Mouse (Mus musculus): ENCODE measurements around the gene Opalin. TPM values are rescaled to one million over a fixed set of nuclear protein-coding genes. Genes with fewer than 3 reads are reported as not detected.

Opalin gene
- polyA plus RNA-seq, 1 experiment: not detected

DNA sequence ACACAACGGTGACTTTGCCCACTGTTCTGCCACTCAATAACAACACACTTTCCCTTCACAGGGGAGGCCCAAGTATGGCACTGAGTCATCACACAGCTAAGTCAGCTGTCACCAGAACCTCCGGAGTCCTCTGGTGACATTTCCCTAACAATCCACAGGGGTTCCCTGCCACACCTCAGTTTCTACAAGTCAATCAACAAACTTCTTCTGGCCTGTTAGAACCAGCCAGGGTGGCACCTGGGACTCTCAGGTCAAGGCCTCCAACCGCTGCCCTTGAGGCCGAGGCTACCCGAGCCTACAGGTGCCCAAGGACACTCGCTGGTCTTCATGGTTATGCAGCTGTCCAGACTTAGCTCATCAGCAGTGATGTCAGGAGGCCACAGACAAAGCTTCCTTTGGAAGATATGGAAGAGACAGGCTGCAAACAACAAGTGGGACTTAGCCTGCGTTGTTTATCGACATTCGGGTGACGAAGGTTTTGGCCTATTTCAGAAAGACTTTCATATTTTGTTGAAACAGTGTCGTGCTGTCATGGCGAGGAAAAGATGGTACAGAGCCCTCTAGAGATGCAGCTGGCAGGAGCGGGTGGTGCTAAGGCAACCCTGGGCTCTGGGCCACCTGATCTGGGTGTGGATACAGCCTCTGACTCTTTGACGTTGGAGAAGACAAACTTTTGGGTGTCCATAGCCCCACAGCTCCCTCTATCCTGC is 3.0 kb downstream of the Opalin start:
- DNase-seq (ENCODE audit: low read depth): no peak

DNA sequence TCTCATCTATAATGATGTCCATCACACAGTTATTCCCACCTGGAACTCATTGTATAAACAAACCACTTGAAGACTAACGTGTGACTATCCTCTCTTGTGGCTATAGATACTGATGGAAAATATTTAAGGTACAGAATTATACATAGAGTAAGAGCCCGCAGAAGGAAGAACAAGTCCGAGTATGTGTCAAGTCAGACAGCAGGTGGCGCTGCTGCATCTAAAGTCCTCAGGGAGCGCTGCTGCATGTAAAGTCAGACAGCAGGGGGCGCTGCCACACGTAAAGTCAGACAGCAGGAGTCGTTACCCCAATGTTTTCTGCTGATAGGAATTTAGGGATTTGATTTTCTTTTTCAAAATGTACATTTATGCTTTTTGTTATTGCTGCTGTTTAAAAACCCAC is 5.4 kb downstream of the Opalin start:
- no peak for DNase-seq (ENCODE audit: low read depth)

DNA sequence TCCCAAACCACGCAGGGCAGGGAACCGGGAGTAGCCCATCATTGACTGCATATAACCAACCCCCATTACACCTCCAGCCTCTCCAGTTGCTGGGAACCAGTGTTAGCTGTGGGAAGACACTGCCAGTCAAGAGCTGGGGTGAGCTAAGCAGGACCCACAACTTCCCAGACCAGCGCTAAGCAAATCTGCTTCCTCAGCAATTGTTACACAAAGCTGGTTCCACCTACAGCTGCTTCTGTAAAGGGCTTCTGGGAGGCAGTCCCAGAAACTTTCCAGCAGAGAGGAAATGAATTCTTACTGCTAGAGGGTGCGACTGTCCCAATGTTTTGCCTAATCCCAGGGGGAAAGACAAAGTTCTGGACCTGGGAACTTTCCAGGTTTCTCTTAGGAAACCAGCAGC is 22.2 kb downstream of the Opalin start:
- no peak for DNase-seq (ENCODE audit: low read depth)

DNA sequence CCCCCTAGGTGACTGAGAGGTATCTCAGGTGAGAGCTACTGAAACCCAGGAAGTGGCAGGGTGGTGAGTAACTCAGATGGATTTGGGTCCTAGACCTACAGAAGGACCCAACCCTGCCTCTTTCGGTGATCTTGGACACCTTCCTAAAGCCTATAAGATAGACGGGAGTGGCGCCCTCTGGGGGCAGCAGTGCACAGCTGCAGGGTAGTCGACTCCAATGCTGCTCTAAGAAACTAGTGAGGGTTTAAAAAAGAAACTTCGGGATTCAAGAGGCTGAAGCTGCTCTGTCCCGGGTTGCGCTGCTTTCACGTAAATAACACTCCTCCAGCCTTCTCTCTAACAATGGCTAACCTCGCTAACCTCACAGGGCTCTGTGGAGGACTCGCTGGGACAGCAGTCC is 23.4 kb downstream of the Opalin start:
- no peak for DNase-seq (ENCODE audit: low read depth)

DNA sequence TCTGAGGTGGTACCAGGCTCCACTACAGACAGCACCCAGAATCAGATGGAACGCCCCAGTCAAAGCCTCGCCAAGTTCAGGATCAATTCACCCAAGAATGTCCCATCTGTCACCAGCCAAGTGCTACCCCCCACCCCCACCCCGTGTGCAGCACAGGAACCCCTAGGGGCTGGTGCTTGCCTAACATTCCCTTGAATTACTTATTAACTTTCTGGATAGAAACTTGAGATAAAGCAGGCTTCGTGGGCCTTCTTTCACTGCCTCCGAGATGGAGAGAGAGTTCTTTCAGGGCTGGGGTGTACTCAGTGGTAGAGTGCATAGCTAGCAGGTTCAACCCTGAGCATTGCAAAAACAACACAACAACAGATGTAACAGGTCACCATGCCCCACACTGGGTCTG is 24.7 kb downstream of the Opalin start:
- DNase-seq (ENCODE audit: low read depth): no peak

DNA sequence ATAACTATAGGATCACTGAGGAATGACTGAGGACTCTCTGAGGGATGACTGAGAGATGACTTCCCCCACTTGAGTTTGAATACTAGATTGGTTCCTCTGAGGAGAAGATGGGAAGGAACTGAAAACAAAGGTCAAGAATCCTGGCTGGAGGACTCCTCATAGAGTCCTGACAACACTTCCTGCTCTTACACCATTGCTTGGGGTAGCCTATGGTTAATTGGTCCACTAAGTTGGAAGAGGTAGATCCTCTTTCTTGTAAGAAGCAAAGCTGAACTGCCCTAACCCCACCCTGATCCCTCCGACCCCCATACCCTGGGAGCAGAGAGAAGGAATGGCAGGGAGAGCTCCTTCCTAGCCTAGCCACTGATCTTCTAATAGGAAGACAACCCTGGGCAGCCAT is 25.2 kb downstream of the Opalin start:
- DNase-seq (ENCODE audit: low read depth): no peak

DNA sequence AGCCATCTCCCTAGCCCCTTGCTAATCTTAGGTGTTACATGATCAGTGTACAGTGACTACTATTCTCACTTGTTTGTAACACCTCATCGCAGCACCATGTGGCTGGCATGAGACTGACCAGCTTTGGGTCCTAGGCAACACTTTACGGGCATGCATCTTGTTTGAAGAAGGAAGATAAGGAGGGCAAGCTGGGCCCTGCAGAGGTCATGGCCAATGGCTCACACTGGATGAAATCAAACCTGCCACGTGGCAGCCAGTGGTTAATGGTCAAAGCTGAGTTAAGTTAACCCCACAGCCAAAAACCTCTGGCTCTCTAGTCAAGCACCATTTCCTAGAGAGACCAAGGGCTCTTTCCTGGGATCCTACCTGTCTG is 28.7 kb downstream of the Opalin start:
- no peak for DNase-seq (ENCODE audit: low read depth)

DNA sequence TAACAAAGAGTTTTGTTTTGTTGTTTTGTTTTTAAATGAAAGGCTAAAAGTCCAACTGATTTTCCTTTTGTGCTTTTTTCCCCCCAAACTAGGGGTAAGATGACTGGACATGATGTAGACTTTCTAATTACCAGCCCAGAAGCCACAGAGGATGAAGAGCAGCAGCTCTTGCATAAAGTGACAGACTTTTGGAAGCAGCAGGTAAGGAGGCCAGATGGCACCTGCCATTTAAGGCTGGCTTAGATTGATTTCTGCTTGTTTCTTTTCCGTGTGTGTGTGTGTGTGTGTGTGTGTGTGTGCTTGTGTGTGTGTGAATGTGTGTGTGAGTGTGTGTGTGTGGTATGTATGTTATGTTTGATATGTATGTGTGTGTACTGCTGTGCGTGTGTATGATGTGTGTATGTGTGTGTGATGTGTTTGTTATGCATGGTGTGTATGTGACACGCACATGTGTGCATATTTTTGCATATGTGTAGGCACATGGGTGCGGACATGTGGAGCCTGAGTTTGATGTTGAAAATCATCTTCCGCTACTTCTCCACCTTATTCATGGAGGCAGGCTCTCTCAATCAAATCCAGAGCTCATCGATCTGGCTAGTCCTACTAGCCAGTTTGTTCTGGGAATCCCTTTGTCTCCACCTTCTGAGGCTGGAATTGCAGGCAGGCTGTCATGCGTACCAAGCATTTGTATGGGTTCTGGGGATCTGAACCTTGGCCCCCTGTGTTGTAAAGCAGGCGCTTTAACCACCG is 29.3 kb downstream of the Opalin start:
- DNase-seq (ENCODE audit: low read depth): no peak

DNA sequence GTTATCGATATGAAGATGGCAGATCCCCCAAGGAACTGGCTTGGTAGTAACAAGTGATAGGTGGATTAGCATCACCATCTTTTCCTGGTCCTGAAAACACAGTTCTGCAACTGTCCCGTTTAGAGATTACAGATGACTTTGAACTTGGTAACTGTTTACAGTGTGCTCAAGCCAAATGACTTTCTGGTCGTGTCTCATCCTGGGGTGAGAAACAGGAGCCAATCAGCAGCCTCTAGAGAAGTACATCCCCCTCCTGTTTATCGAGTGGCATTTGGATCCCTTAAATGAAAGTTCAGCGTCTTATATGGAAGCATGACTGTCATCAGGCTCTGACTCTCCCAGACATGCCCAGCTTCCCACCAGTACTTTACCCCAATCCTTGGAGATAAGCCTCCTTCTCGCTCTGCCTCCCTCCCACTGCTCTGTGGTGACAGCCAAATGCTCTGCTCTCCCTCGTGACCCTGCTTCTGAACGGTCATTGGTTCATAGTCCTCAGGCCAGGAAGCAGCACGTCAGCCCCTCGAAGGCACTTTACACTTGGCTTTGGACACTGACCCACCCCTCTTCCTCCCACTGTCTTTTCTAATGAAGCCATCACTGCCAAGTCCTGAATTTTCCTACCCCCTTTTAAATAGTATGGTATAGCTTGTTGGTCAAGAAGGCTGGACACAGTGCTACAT is 31.7 kb downstream of the Opalin start:
- no peak for DNase-seq (ENCODE audit: low read depth)

DNA sequence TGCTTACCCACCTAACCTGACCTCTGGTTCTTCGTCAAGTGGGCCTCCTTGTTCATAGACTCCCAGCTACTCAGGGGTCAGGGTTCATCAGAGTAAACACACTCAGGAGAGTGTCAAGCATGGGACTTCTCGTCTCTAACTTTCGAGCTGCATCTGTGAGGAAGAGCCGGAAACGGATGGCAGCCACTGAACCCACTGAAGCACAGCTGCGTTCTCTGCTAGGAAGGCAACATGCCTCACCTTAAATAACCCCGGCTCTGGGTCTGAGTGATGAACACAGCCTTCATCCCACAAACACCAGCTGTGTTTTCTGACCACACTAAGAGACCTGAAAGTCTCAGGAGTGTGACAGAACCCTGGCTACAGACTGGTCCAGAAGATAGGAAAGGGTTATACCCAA is 37.8 kb downstream of the Opalin start:
- DNase-seq (ENCODE audit: low read depth): no peak

DNA sequence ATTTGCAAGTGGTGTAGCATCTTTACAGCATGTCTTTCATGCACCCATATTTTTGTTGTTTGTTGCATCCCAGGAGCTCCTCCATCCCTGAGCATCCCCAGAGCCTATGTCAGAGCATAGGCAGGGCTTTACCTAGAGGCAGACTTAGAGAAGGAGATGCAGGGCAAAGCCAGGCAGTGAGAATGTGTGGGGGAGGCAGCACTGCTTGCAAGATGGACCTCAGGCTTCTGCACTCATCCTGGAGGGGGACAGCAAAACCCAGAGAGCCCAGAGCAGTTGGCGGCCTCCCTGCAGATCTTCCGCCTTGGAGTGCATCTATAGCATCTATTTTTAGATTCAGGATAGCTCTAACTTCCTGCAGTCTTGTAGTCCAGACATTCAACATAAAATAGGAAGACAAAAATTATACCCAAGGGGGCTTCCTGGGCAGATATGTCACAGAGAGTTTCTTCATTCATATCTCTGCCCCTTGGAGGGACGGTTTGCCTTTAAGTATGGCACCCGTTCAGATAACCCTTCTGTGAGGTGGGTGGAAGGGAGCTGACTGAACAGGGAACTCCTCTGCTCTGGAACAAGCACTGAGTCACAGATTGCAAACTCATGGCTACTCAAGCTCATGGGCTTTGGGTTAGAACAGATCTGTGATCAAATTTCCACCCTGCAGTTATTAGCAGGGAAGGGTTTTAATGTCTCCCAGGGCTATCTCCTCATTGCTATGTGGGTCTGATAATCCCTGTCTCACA is 40.9 kb downstream of the Opalin start:
- DNase-seq (ENCODE audit: low read depth): no peak

DNA sequence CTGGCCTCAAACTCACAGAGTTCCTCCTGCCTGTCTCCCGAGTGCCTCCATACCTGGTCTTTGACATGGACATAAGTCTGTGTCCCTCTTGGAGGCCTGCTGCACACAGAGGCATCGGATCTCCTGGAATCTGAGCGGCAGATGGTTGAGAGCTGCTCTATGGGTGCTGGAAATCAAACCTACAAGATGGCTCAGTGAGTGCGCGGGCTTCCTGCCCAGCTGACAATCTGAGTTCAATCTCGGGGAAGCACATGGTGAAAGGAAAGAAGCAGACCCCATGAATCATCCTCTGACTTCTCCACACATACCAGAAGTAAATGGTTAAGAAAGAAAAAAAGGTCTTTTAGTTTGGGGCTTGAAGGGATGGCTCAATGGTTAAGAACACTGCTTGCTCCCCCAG is 45.0 kb downstream of the Opalin start:
- DNase-seq (ENCODE audit: low read depth): no peak

DNA sequence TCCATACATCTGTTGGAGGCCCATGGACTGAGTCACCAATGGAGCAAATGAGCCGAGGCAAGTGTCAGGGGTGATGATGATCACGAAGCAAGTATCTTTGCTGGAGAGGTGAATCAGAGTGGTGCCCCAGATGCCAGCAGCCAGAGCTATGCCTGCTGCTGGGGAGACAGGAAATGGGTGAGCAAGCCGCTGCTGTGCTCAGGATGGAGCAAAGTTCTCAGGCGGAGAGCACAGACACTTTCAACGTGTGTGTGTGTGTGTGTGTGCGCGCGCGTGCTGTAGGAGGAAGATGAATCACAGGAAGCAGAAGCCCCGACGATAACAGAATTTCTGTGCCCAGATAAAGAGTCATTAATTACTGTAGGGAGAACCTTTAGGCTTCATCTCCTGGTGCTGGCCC is 45.9 kb downstream of the Opalin start:
- no peak for DNase-seq (ENCODE audit: low read depth)

DNA sequence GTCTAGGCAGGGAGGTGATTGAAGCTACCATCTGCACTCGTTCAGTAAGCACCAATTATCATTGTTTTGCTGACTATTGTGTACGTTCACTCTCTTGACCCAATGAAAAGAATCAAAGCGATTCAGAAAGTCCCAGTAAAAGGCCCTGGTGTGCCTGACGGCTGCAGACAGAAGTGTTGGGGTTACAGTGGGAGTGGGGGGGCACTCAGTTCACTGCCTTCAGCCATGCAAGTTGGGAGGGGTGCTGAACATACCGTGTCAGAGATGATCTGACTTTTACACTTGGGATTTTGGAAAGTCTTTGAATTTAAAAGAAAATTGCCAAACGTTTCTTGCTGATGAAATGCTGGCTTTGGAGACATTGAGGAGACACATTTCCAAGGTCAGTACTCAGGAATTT is 46.8 kb downstream of the Opalin start:
- DNase-seq (ENCODE audit: low read depth): no peak

DNA sequence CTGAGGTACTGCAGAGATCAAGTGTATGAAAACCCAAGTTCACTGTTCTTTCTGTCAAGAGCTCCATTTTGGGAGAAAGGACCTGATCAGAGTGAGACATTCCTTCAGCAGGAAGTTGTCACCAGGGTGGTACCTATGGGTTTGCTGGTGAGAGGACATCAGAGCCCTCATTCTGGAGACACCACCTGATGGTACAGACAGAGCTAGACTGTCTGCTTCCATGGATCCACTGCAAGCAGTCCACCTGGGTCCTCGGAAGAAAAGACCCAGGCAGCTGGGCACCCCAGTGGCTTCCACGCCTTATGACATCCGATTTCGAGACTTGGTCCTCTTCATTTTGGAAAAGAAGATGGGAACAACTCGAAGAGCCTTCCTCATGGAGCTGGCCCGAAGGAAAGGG is 47.7 kb downstream of the Opalin start, which contains the start of gene Dntt:
Gene Dntt (plus strand): TSS at position 57 of the 400 bp plus-strand sequence.
- DNase-seq (ENCODE audit: low read depth): no peak

DNA sequence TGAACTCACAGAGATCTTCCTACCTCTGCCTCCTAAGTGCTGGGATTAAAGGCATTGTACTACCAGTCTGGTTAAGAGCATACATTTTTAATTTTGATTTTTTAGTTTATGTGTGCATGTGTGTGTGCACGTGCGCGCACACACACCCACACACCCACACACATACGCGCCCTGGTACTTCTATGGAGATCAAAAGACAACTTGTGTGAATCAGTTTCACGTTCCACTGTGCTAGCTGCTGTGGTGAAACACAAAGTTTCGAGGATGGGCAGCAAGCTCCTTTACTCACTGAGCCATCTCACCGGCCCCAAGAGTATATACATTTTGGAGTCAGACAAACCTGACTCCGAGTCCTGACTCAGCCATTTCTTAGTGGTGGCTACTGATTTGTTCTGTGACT is 49.3 kb downstream of the Opalin start:
- no peak for DNase-seq (ENCODE audit: low read depth)

DNA sequence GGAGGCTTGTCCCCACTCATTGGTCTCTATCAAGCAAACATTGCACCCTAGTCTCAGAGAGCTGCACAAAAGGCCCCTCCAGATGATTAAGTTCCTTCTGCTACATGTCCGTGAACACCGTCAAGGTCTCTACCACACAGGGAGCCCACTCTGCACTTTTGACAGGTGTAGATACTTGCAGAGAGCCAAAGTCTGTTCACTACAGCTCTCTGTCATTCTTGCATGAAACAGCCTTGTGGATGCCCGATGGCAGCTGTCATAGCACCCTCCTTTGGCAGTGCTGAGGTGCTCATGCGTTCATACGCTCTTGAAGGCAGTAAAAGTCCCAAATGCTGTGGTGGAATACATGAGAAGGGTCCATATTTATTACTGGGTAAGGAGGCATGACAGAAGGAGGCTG is 49.9 kb downstream of the Opalin start:
- no peak for DNase-seq (ENCODE audit: low read depth)

DNA sequence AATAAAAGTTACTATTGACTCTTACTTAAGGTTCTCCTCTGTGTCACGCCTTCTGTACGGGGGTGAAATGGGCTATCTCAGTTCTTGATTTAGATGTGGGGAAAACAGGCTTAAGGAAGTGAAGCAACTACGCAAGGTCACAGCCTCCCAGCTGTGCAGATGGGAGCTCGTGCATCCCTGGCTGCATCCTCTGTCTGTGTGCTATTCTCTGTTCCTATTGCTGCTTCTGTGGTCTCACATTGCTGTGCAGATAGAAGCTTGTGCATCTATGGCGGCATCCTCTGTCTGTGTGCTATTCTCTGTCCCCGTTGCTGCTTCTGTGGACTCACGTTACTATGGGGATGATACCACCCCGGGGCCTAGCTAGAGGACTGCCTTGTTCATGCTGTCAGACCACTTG is 50.4 kb downstream of the Opalin start:
- no peak for DNase-seq (ENCODE audit: low read depth)

DNA sequence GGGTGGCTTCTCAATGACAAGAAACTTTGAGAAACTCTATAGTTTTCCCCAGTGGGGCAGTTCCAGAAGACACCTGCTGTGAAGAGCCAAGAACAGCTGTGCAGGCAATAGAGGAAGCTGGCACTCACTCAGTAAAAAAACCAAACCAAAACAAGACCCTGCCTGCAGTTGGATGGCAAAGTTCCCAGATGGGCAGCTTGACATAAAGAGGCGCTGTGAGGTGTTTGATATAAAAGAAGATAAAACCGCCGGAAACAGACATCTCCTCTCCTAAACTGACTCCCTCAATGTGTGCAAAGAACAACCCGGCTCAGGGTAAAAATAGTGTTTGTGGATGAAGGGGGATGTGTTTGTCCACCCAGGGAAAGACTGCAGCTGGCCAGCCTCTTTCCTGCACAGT is 54.7 kb downstream of the Opalin start:
- DNase-seq (ENCODE audit: low read depth): no peak

DNA sequence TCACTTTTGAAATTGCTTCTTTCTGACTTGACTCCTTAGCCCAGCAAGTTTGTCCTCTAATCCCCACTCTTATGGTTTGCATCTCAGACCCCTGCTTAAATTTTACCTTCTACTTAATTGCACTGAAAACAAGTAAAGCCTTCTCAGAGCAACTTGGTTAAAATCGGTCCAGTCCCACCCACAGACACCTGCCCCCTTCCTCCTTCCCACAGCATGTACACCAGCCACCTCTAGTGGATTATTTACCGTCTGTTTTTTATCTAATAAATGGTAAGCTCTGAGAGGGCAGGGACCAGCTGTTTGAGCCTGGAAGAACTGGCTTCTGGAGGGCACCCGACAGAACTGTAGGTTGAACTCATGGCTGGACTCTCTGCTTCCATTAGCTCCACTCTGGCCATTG is 56.4 kb downstream of the Opalin start:
- no peak for DNase-seq (ENCODE audit: low read depth)

DNA sequence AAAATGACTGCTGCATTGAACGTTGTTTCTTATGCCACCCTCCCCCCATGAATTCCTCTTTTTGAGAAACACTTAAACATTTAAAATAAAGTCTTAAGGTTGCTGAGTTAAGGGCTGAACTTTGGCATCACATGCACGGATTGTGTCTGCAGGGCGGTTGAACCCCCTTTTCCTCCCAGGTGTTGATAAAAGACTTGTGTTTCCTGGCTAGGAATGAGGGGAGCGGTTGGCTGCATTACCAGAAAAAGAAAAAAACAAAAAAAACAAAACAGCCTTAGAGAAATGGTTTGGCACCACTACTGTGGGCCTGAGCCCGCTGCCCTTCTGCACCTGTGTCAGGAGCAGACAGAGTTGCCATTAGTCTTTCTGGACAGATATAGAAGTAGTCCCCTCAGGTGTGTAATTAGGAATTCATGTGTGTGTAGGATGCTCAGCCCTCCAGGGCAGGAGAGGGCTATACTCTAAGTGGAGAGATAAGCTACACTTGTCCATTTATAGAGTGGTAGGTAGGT is 57.7 kb downstream of the Opalin start:
- DNase-seq (ENCODE audit: low read depth): no peak

All from gonadal fat pad, adult 2 months (tissue).